Mouse (Mus musculus) heart, adult 8-10 months (tissue): ENCODE measurements at regions not wholly inside any gene's neighbourhood (a gene's known extent, or its start where the extent isn't known, plus 50 kb on each side); places are given as distances from the start of the nearest gene placed in this dataset. TPM values are rescaled to one million over a fixed set of nuclear protein-coding genes. Genes with fewer than 3 reads are reported as not detected.

Experiments used
- DNase-seq: peaks from one replicate; pipeline ENCODE4 v3.0.0; 2022; ENCODE audit warnings: low spot score
- microRNA-seq: library from miRNA; unstranded; fragments of <30 nt; microRNA quantifications from one replicate; pipeline ENCODE4 v1.2.0, GENCODE M21; 2022

DNA sequence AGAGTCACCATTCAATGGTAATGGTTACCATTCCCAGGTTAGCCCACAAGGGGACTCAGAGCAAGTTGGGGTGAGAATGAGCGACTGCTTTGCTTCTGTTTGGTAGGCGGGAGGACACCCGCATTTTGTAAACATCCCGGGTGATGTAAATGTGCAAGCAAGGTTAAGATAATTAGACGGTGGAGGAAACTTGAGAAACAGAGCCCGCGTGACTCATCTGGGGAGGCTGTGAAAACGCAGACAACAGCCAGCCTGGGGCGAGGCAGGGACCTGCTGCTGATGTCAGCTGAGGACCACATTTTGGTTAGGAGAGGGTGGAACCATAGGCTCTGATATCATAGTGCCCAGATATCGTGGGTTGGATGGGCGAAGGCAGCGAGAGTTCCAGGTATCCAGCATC is 52.6 kb upstream of the Zbtb40 start:
- no peak for DNase-seq

DNA sequence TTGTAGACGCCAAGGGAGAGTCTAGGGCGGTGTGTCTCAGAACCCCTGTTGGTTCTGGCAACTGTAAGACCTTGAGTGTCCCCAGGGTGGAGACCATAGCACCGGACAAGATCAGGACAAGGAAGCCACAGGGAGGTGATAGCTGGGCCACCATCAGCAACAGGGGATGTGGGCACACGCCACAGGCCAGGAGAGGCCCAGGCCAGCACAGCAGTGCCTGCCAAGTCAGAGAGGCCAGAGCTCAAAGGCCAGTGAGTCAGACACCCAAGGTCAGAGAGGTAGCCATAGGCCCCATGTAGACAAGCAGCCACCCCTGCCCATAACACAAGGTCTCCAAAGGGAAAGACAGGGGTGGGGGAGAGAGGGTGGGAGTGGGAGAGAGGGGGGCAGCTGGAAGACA is 52.2 kb upstream of the Zbtb40 start:
- no peak for DNase-seq

Small RNAs in the stretch of these regions (microRNA-seq; reads per million reads assigned to microRNA genes)
- gene Gm23263 (not detected), gene Gm25399 (not detected)
